Mouse (Mus musculus): ENCODE measurements around the gene Psmc3. TPM values are rescaled to one million over a fixed set of nuclear protein-coding genes. Genes with fewer than 3 reads are reported as not detected.
"Not testable (repeated sequence)": the region's sequence is repeated elsewhere in the genome, so short reads cannot be mapped to it uniquely, and the experiment has no call there.

Psmc3 gene
- total RNA-seq, 2 experiments from 2014 or later, result 174 to 182 TPM

GRCm38 (mm10) chr2:91081775-91082695, 28.2 kb downstream of the Psmc3 start, which contains the start of gene Spi1:
Spi1 (plus strand) TSS chr2:91082390.
- DNase-seq, result no peak

DNA sequence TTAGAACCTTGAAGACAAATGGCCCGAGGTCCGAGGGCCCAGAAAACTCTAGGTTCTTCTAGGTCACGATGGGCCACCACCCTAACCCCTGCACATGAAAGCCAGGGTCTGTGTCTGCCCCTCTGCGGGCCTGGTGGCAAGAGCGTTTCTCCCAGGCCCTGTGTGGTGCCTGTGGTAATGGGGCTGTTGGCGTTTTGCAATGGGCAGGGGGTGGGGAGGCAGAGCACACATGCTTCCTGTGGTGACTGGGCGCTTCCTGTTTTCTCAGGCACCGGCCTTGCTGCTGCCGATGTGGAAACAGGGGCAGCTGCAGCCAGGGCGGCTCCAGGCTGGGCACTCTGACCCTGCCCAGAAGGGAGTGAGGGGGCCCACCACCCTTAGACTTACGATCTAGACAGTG, 29.0 kb downstream of the Psmc3 start:
- peak; percentile 56 for DNase-seq

DNA sequence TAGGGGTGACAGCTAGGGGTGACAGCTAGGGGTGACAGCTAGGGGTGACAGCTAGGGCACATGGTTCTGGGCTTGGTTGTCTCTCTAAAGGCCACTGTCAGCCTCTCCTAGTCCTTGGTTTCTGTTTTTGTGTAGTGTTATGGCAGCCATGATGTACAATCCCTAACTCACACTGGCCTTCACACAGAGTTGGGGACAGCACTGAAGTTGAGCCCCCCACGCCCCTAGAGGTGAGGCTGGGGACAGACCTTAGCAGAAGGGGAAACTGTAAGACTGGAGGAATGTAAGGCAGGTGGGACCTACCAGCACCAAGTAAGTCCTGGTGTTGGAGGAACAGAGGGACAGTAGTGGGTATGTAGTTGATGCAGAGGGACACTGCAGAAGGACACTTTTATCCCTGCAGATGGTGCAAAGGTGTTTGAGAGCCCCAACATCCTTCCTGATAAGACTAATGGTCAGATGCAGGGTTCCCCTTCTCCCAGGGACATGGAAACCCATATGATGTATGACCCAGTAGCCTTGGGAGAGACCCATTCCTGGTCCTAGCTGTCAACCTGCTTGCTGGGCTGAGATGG, 29.6 kb downstream of the Psmc3 start:
- no peak for DNase-seq

- no peak for DNase-seq
Observed at GRCm38 (mm10) chr2:91084179-91084820, 30.5 kb downstream of the Psmc3 start.

DNA sequence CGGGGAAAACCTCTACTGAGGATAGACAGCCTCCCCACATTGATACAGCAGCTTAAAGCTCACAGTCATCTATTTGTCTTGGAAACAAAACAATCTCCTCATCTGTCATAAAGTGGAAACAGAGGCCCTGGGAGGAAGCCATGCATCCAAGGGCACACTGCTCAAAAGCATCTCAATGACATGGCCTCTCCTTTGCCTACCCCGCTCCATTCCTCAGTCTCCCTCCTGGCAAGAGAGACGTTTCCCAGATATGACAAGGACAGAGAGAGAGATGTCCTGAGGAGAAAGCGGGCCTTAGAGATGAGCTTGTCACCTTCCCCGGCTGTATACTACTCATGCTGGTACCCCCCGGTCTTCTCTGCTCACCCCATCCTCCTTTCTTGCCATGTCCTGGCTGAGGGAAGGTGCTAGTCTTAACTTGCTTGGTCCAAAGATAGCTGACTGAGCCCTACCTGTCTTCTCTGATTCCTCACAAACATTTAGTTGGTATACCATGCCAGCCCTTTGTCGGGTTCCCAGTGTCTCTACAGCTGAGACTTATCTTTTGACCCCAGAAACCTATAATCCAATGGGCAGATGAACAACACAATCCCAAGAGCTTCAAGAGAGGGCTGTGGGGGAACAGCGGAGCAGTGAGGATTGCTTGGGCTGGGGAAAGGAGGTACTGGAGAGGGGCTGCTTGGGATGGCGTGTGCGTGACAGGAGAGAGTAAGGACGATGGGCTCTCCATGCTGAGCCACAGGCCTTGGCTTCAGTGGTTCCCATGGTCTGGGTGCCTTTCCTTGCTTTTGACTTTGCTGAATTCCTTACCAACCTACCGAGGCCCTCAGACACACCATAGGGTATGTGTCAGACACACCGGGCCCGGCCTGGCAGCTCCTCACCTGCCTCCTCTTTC, 31.9 kb downstream of the Psmc3 start:
- DNase-seq, result no peak

GRCm38 (mm10) chr2:91086392-91087237, 32.8 kb downstream of the Psmc3 start:
- DNase-seq, result no peak

DNA sequence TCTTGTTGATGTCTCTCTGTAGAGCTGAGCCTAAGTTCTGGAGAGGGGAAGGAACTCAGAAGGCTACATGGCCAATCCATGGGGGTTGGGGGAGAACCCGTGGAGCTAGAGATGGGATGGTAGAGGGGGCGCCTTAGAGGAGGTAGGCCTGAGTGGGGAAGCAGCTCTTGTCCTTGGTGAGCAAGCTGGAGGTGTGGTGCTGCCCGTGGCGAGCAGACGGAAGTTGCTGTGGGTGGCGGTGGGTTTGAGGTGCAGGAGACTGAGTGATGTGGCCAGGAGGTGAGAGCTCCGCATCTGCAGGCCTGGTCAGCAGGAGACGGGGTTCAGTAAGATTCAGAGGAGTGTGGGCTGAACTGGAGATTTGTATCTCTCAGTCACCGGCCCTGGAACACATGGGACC, 33.6 kb downstream of the Psmc3 start:
- DNase-seq, result no peak

- DNase-seq, result no peak
Observed at GRCm38 (mm10) chr2:91088987-91089386, 35.2 kb downstream of the Psmc3 start.

DNA sequence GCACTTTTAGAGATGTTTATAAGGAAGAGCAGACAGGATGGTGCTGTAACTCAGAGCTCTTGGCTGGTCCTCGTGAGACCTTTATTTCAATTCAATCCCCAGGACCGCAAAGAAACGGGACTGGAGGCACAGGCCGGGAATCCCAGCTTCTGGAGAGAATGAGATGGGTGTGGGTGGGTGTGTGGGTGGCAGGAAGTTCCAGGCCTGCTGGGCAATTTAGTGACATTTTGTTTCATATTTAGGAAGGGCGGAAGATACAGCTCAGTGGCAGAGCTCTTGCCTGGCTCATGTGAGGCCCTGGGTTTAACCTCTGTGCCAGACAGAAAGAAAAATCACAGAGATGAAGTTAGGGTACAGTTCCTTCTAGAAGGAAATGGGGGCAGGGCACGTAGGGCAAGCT, 36.4 kb downstream of the Psmc3 start:
- DNase-seq, result no peak

GRCm38 (mm10) chr2:91090827-91091226, 37.0 kb downstream of the Psmc3 start:
- no peak for DNase-seq

DNA sequence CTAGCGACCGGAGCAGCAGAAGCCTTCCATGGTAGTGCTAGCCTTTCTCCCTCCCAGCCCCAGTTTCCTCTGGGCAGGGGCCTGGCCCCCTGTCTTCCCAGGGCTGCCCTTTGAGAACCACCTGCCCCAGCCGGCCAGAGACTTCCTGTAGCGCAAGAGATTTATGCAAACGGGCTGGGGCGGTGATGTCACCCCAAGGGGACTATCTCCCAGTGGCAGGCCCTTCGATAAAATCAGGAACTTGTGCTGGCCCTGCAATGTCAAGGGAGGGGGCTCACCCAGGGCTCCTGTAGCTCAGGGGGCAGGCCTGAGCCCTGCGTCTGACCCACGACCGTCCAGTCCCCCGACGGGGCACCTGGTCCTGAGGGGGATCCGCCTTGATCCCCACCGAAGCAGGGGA, 42.7 kb downstream of the Psmc3 start:
- DNase-seq, result no peak

DNA sequence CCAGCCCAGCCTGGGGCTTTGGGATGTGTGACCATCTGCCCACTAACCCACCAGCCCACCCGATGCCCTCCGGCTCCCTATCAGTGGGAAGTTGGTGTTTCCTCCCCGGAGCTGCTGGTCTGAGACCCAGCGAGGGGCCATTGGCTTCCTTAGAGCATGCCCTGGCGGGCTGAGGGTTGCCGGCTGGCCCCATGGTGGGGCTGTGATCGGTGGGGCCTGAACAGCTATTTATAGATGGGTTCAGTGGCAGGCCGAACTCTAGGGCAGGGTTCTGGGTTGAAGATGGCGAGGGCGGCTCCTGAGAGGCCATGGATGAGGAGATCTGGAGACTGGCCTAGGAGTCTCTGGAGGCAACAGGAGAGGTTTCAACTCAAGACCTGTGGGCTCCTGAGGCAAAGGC, 43.2 kb downstream of the Psmc3 start:
- no peak for DNase-seq

GRCm38 (mm10) chr2:91098156-91098555, 44.3 kb downstream of the Psmc3 start:
- DNase-seq, result peak; percentile 41

DNA sequence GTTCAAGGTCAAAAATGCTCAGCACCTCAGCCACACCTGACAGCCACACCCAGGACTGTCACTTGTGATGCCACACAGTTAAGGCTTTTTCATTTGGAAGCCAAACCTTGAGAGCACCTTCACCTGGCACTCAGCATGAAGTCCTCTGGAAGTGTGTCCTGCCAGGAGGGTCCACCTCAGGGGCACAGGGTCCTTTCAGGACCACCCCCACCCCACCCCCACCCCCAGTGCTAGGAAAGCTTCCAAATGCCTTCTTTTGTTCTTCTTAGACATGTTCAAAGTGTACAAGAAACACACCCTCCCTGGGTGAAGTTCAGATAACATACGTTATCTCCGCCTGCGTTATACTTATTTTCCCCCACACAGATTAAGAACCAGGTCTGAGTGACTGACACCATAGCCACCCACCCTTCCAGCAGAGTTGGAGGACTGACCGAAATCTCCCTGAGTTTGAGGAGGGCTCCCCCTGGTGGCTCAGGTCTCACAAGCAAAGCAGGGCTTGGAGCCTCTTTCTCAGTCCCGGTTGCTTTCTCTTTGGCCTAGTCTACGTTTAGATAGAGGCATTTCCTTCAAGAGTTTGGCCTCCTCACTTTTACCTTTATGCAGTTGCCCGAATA, 47.4 kb downstream of the Psmc3 start:
- peak; percentile 96 for DNase-seq

- no peak for DNase-seq
Observed at GRCm38 (mm10) chr2:91108156-91108555, 54.3 kb downstream of the Psmc3 start.

DNA sequence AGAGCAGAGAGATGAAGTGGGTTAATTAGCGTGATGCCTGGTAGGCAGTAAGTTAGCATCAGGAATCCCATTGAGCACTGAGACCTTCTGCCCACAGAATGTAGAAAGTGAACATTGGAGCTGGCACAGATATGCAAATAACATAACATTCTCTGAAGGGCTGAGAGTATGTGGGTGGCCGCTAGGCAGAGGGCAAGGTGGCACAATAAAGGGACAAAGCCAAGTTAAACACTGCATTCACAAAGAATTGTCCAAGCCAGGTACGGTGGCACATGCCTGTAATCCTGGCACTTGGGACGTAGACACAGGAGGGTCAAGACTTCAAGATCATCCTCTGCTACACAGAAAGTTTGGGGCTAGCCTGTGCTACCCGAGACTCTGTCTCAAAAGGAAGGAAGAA, 55.4 kb downstream of the Psmc3 start:
- no peak for DNase-seq

GRCm38 (mm10) chr2:91109807-91110385, 56.1 kb downstream of the Psmc3 start:
- peak; percentile 59 for DNase-seq

- DNase-seq, result no peak
Observed at GRCm38 (mm10) chr2:91110429-91110828, 56.6 kb downstream of the Psmc3 start.

GRCm38 (mm10) chr2:91111832-91112231, 58.0 kb downstream of the Psmc3 start:
- not testable (repeated sequence) for DNase-seq

- DNase-seq, result no peak
Observed at GRCm38 (mm10) chr2:91112491-91112890, 58.7 kb downstream of the Psmc3 start.
